Mouse (Mus musculus) olfactory bulb, adult 2 months (tissue): ENCODE data around the gene Gmpr. TPM values are rescaled to one million over a fixed set of nuclear protein-coding genes. Genes with fewer than 3 reads are reported as not detected.

Source experiments
- H3K27ac ChIP-seq: fragments of 200-500 bp; 2 replicates; pipeline ENCODE4 v1.5.1; 2012; ENCODE audit warnings: low read depth, low read length; ENCODE audit not compliant: insufficient read depth
- H3K4me1 ChIP-seq: fragments of 200-500 bp; 2 replicates; pipeline ENCODE4 v1.6.1; 2012; ENCODE audit warnings: low read length; ENCODE audit not compliant: control insufficient read depth, insufficient read depth
- H3K4me3 ChIP-seq: fragments of 200-500 bp; 2 replicates; pipeline ENCODE4 v1.5.1; 2012; ENCODE audit warnings: mild to moderate bottlenecking, low read depth, low read length, moderate library complexity; ENCODE audit not compliant: insufficient read depth
- CTCF ChIP-seq: fragments of 200-500 bp; IDR thresholded peaks from 2 replicates; pipeline ENCODE4 v1.5.1; 2012; ENCODE audit warnings: low read depth, mild to moderate bottlenecking, low read length, moderate library complexity; ENCODE audit not compliant: insufficient read depth
- POLR2A ChIP-seq: fragments of 200-500 bp; IDR thresholded peaks from 2 replicates; pipeline ENCODE4 v1.6.1; 2012; ENCODE audit warnings: mild to moderate bottlenecking, low read depth, low read length, moderate library complexity; ENCODE audit not compliant: insufficient read depth
- WGBS: fragments of 180-500 bp; shearing (Covaris S2); methylation state at CpG from one replicate; pipeline ENCODE4 v1.1.7; 2018; 5-methylcytosine and 5-hydroxymethylcytosine counted together
- polyA plus RNA-seq: library from polyadenylated mRNA; stranded (reverse); fragments of >200 nt; gene quantifications from 2 replicates; pipeline ENCODE4 v1.2.4, GENCODE M21; 2012; ENCODE audit warnings: low replicate concordance; ENCODE audit not compliant: missing spikeins, insufficient read depth, insufficient read length

Gmpr gene
- polyA plus RNA-seq, 1 experiment, result not detected

DNA sequence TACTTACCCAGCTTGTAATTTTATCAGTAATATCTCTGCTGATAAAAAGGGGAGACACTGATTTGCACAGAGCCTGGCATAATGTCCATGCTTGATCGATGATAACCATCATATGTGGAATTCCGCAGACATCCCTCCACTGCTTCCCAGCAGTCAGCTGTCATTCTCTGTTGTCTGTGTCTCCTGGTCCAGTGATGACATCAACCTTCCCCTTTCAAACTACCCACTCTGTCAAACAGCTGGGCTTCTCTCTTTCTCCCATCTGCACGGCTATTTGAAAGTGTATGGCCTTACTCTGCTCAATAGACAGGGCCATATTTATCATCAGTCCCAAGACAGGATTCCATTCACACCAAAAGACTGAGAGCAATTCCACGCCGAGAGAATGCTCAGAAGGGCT lies 70.1 kb downstream of the Gmpr start:
- 74% methylated on average over 5 of the region's 5 CpGs for WGBS
- TF ChIP-seq POLR2A (no peak), CTCF (no peak)
- Histone ChIP-seq H3K4me1 (peaks cover 5% of the 10 kb centered on the region), H3K4me3 (no peak overlapping the region), H3K27ac (no peak overlapping the region)

- TF ChIP-seq POLR2A, result no peak
- TF ChIP-seq CTCF, result no peak
- H3K4me3 ChIP-seq, result no peak overlapping the region
- 57% methylated on average over 2 of the region's 2 CpGs for WGBS
- peaks cover 6% of the 10 kb centered on the region for H3K4me1 ChIP-seq
- H3K27ac ChIP-seq, result no peak overlapping the region
Observed at GRCm38 (mm10) chr13:45577784-45578183, 70.5 kb downstream of the Gmpr start.

GRCm38 (mm10) chr13:45579751-45580150 lies 72.5 kb downstream of the Gmpr start:
- TF ChIP-seq CTCF (no peak), POLR2A (no peak)
- WGBS, result 89% methylated on average over 3 of the region's 3 CpGs

DNA sequence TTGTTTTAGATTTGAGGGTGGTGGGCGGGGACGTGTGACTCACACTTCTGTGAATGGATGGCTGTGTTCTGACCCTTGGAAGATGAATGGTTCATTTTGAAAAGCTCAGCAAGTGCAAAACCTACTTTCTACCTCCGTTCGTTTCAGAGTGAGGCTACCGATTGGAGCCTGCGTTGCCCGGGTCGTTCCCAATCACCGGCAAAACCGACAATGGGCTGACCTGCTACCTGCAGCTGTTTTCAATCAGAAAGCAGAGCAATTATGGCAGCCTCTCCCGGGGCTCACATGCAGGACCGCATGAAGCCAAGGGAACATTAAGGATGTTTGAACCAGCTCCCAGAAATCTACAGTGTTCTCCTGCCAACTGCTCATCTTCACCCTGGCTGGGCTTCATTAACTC lies 75.0 kb downstream of the Gmpr start:
- 30% methylated on average over 12 of the region's 12 CpGs for WGBS
- Histone ChIP-seq H3K4me1 (peaks cover 3% of the 10 kb centered on the region), H3K4me3 (no peak overlapping the region), H3K27ac (no peak overlapping the region)
- TF ChIP-seq CTCF (no peak), POLR2A (no peak)

More at GRCm38 (mm10) chr13:45579751-45580150, 72.5 kb downstream of the Gmpr start:
- H3K4me1 ChIP-seq, result peaks cover 6% of the 10 kb centered on the region
- no peak overlapping the region for H3K4me3 ChIP-seq
- no peak overlapping the region for H3K27ac ChIP-seq

GRCm38 (mm10) chr13:45583061-45583460 lies 75.8 kb downstream of the Gmpr start:
- TF ChIP-seq CTCF, result no peak
- no peak for TF ChIP-seq POLR2A
- 85% methylated on average over 5 of the region's 5 CpGs for WGBS
- no peak overlapping the region for H3K27ac ChIP-seq
- H3K4me1 ChIP-seq, result peaks cover 3% of the 10 kb centered on the region
- no peak overlapping the region for H3K4me3 ChIP-seq

DNA sequence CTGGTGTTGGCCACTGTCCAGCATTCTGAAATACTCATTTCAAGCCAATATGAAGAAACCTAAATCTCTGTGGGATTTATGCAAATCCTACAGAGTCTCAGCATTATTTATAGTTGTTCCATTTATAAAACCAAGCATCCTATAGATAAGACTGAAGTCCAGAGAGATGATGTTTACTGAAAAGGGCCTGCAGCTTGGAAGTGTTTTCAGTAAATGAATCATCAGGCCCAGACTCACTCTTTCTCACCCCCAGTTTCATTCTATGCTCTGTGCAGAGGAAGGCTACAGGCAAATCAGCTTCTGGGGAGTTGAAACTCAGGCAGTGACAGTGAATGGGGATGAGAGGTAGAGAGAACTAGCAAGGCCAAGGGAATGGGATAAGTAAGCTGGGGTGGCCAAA lies 83.7 kb downstream of the Gmpr start:
- 0 out of 2 replicates have a peak, but pooled peaks cover 2% of the 10 kb centered on the region for H3K4me1 ChIP-seq
- no peak overlapping the region for H3K27ac ChIP-seq
- no peak for TF ChIP-seq CTCF
- no peak for TF ChIP-seq POLR2A
- no peak overlapping the region for H3K4me3 ChIP-seq

GRCm38 (mm10) chr13:45593914-45594313 lies 86.7 kb downstream of the Gmpr start:
- no peak overlapping the region for H3K4me3 ChIP-seq
- 34% methylated on average over 1 of the region's 1 CpGs for WGBS
- H3K4me1 ChIP-seq, result 0 out of 2 replicates have a peak, but pooled peaks cover 2% of the 10 kb centered on the region
- TF ChIP-seq POLR2A (no peak), CTCF (no peak)
- H3K27ac ChIP-seq, result no peak overlapping the region

DNA sequence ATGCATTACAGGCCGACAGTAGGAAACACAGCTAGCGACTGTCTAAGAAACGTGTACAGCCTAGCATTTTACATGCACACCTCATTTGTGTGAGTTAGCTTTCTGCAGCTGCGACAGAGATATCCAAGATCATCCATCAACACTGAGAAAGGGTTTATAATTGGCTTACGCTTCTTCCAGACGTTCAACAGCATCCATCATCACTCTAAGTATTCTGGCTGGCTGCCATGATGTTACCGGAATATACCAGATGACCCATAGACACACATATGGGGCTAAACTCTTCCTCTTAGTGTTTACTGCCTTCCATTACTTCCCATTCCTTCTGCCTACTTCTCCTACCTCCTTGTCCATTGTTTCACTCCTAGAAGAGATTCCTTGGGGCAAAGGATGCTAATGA lies 88.2 kb downstream of the Gmpr start:
- Histone ChIP-seq H3K27ac (no peak overlapping the region), H3K4me3 (no peak overlapping the region), H3K4me1 (peaks cover 3% of the 10 kb centered on the region)
- WGBS, result 78% methylated on average over 7 of the region's 7 CpGs
- TF ChIP-seq CTCF, result no peak
- TF ChIP-seq POLR2A, result no peak

- 68% methylated on average over 2 of the region's 2 CpGs for WGBS
- no peak overlapping the region for H3K27ac ChIP-seq
Observed at GRCm38 (mm10) chr13:45599831-45600230, 92.6 kb downstream of the Gmpr start.

DNA sequence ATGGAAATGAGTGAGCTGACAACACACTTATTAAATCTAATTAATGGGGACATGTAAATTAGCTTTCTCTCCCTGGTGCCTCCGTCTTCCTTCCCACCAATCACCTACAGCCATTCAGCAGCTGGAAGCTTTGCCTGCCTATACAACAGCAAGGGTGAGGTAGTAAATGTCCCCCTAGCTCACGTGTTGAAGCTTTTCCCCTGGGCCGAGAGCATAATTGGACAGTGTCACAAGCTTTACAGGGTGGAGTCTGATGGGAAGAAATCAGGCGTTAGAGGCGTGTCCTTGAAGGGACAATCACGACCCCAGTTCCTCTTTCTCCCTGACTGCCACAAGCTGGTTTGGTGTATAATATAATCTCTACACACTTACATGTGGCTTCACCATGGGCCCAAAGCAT lies 93.2 kb downstream of the Gmpr start:
- Histone ChIP-seq H3K4me3 (no peak overlapping the region), H3K4me1 (peaks cover 4% of the 10 kb centered on the region), H3K27ac (no peak overlapping the region)
- TF ChIP-seq POLR2A (no peak), CTCF (no peak)
- WGBS, result 39% methylated on average over 6 of the region's 6 CpGs

More at GRCm38 (mm10) chr13:45599831-45600230, 92.6 kb downstream of the Gmpr start:
- Histone ChIP-seq H3K4me3 (no peak overlapping the region), H3K4me1 (peaks cover 5% of the 10 kb centered on the region)
- TF ChIP-seq POLR2A (no peak), CTCF (no peak)

Other genes with a start within 250 kb of the Gmpr start
- gene Mylip, start 117.7 kb upstream of the Gmpr start, polyA plus RNA-seq, result not detected in 2 replicates